Mouse (Mus musculus): ENCODE data around the gene Pigm. TPM values are rescaled to one million over a fixed set of nuclear protein-coding genes. Genes with fewer than 3 reads are reported as not detected.

Gene Pigm
- 7.2 TPM for polyA plus RNA-seq (2014; fragmentation: Illumina TruSeq; extraction: RNeasy Lipid Tissue Mini Kit (QIAGEN cat#74804); ENCODE audit: low read depth, low replicate concordance)

DNA sequence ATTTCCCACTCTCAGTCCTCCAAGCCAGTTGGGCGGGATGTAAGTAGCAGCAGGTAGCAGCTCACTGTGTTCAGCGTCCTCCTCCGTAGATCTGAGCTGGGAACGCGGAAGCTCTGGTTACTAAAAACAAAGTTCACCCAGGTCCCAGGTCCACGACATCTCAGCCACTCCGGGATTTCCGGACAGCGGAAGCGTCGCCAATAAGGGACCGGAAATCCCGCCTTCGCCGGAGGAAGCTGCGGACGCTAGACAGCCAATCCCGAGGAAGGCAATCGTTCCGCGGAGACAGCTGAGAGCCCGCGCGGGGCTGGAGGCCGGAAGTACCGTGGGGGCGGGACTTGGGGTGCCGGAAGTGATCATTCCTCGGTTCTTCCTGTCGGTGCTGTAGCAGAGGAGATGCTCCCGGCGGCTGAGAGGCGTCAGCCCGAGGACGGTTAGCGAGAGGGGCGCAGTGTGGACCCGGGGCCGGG is at the start of gene Pigm:
Pigm (plus strand) TSS at position 349 of the 470 bp plus-strand sequence.

DNA sequence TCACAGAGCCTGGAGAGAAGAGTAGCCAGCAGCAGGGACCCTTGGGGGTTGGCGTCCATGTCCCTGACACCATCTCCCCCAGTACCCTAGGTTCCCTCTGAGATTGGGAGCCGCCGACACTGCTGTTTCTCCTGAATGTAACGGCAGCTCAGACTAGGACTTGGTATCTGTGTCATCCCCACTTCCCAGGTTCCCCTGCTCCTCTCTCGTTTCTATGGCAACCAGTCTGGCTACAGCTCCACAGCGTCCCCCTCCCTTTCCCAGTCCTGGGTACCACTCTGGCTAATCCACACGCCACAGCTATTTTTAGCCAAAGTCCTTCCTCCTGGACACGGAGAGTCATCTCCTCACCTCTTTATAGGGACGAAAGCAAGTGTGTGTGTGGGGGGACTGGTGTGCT is 47.2 kb upstream of the Pigm start, which contains the start of gene Kcnj9:
Kcnj9 (minus strand) TSS at position 188 of the 400 bp plus-strand sequence.

DNA sequence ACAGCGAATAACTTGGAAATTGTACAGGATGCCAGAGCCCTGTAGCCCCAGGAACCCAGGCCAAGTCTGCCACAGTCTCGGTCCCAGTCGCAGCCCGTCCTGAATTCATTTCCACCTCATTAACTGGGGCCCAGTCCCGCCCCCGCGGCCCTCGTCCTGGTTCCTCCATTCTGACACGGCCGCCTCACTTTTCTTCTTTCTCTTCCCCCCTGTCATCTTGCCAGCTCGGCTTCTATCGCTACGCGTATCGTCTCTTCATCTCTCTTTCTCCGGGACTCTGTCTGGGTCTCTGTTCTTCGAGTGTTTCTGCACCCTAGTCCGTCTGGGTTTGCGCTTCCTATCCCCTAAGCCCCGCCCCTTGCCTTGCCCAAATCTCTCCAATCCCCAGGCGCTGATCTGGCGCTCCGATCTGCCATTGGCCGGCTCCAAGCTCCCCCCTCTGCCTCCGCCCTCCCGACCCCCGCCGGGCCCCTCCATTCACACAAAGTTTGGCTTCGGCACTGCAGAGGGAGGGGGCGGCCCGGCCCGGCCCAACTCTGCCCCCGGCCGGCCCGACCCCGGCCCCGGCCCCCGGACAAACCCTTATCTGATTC is 35.5 kb upstream of the Pigm start, which contains the start of gene Kcnj10:
Kcnj10 (plus strand) TSS at position 482 of the 593 bp plus-strand sequence.

Other genes with a start within 250 kb of the Pigm start
- 73.3 TPM for gene Pex19, start 249.8 kb upstream of the Pigm start, polyA plus RNA-seq (2014; fragmentation: Illumina TruSeq; extraction: RNeasy Lipid Tissue Mini Kit (QIAGEN cat#74804); ENCODE audit: low read depth, low replicate concordance)
- 55.5 TPM for gene Dcaf8, start 228.5 kb upstream of the Pigm start, polyA plus RNA-seq (2014; fragmentation: Illumina TruSeq; extraction: RNeasy Lipid Tissue Mini Kit (QIAGEN cat#74804); ENCODE audit: low read depth, low replicate concordance)
- gene Pea15a, start 169.7 kb upstream of the Pigm start, polyA plus RNA-seq (2014; fragmentation: Illumina TruSeq; extraction: RNeasy Lipid Tissue Mini Kit (QIAGEN cat#74804); ENCODE audit: low read depth, low replicate concordance) = 15.9 TPM
- gene Casq1, start 156.7 kb upstream of the Pigm start, polyA plus RNA-seq (2014; fragmentation: Illumina TruSeq; extraction: RNeasy Lipid Tissue Mini Kit (QIAGEN cat#74804); ENCODE audit: low read depth, low replicate concordance) = not detected
- gene Atp1a4, start 118.1 kb upstream of the Pigm start, polyA plus RNA-seq (2014; fragmentation: Illumina TruSeq; extraction: RNeasy Lipid Tissue Mini Kit (QIAGEN cat#74804); ENCODE audit: low read depth, low replicate concordance) = not detected
- gene Igsf8, start 114.9 kb upstream of the Pigm start, polyA plus RNA-seq (2014; fragmentation: Illumina TruSeq; extraction: RNeasy Lipid Tissue Mini Kit (QIAGEN cat#74804); ENCODE audit: low read depth, low replicate concordance) = 0.48 TPM
- gene Atp1a2, start 78.5 kb upstream of the Pigm start, polyA plus RNA-seq (2014; fragmentation: Illumina TruSeq; extraction: RNeasy Lipid Tissue Mini Kit (QIAGEN cat#74804); ENCODE audit: low read depth, low replicate concordance) = 0.19 TPM
- gene Kcnj9, start 47.2 kb upstream of the Pigm start, polyA plus RNA-seq (2014; fragmentation: Illumina TruSeq; extraction: RNeasy Lipid Tissue Mini Kit (QIAGEN cat#74804); ENCODE audit: low read depth, low replicate concordance) = not detected
- 1.0 TPM for gene Kcnj10, start 35.3 kb upstream of the Pigm start, polyA plus RNA-seq (2014; fragmentation: Illumina TruSeq; extraction: RNeasy Lipid Tissue Mini Kit (QIAGEN cat#74804); ENCODE audit: low read depth, low replicate concordance)
- gene Slamf9, start 98.8 kb downstream of the Pigm start, polyA plus RNA-seq (2014; fragmentation: Illumina TruSeq; extraction: RNeasy Lipid Tissue Mini Kit (QIAGEN cat#74804); ENCODE audit: low read depth, low replicate concordance) = not detected
- gene Igsf9, start 105.2 kb downstream of the Pigm start, polyA plus RNA-seq (2014; fragmentation: Illumina TruSeq; extraction: RNeasy Lipid Tissue Mini Kit (QIAGEN cat#74804); ENCODE audit: low read depth, low replicate concordance) = not detected
- gene Tagln2, start 123.5 kb downstream of the Pigm start, polyA plus RNA-seq (2014; fragmentation: Illumina TruSeq; extraction: RNeasy Lipid Tissue Mini Kit (QIAGEN cat#74804); ENCODE audit: low read depth, low replicate concordance) = 4.8 TPM
- gene Cfap45, start 144.3 kb downstream of the Pigm start, polyA plus RNA-seq (2014; fragmentation: Illumina TruSeq; extraction: RNeasy Lipid Tissue Mini Kit (QIAGEN cat#74804); ENCODE audit: low read depth, low replicate concordance) = not detected
- gene Vsig8, start 179.4 kb downstream of the Pigm start, polyA plus RNA-seq (2014; fragmentation: Illumina TruSeq; extraction: RNeasy Lipid Tissue Mini Kit (QIAGEN cat#74804); ENCODE audit: low read depth, low replicate concordance) = not detected
- gene Slamf8, start 214.0 kb downstream of the Pigm start, polyA plus RNA-seq (2014; fragmentation: Illumina TruSeq; extraction: RNeasy Lipid Tissue Mini Kit (QIAGEN cat#74804); ENCODE audit: low read depth, low replicate concordance) = not detected
- not detected for gene Fcrl6, start 226.0 kb downstream of the Pigm start, polyA plus RNA-seq (2014; fragmentation: Illumina TruSeq; extraction: RNeasy Lipid Tissue Mini Kit (QIAGEN cat#74804); ENCODE audit: low read depth, low replicate concordance)

All from liver, adult 10 weeks (tissue).